Mouse (Mus musculus) heart, embryonic 14.5 days (tissue): ENCODE results near the gene Plekhg5. TPM values are rescaled to one million over a fixed set of nuclear protein-coding genes. Genes with fewer than 3 reads are reported as not detected.

ENCODE experiments used
- ATAC-seq: fragments of 200-750 bp; cut with Nextera tagmentation; 2 replicates; pipeline ENCODE4 v1.8.0; 2017; ENCODE audit warnings: low read depth, moderate TSS enrichment; ENCODE audit not compliant: insufficient number of reproducible peaks, insufficient read depth, low FRiP score
- H3K27ac ChIP-seq, 2 experiments: fragments of 200-500 bp in 1 of 2; fragments of 300-500 bp in 1 of 2; sonication (generic) in 1 of 2; replicated peaks in 1 of 2; 2 replicates each; pipeline ENCODE4 v1.5.1; 2012 to 2014; ENCODE audit warnings: low read depth in 2 of 2, low read length in 2 of 2, control low read depth in 1 of 2, mild to moderate bottlenecking in 1 of 2, mixed read lengths in 1 of 2; ENCODE audit not compliant: control insufficient read depth in 1 of 2, insufficient read depth in 1 of 2
- H3K27me3 ChIP-seq: fragments of 300-500 bp; sonication (generic); 2 replicates; pipeline ENCODE4 v1.6.1; 2014; ENCODE audit warnings: mild to moderate bottlenecking, low read length, control low read depth; ENCODE audit not compliant: control insufficient read depth, insufficient read depth
- H3K36me3 ChIP-seq: fragments of 300-500 bp; sonication (generic); 2 replicates; pipeline ENCODE4 v1.6.1; 2014; ENCODE audit warnings: mild to moderate bottlenecking, control low read depth, low read length, mixed read lengths; ENCODE audit not compliant: control insufficient read depth, insufficient read depth
- H3K4me1 ChIP-seq, 2 experiments: fragments of 200-500 bp in 1 of 2; fragments of 300-500 bp in 1 of 2; sonication (generic) in 1 of 2; 2 replicates each; pipeline ENCODE4 v1.6.1; 2012 to 2014; ENCODE audit warnings: low read length in 2 of 2, control low read depth in 1 of 2, mixed read lengths in 1 of 2; ENCODE audit not compliant: control insufficient read depth in 2 of 2, insufficient read depth in 2 of 2
- H3K4me2 ChIP-seq: fragments of 300-500 bp; sonication (generic); 2 replicates; pipeline ENCODE4 v1.6.1; 2014; ENCODE audit warnings: mild to moderate bottlenecking, low read length
- H3K4me3 ChIP-seq, 2 experiments: fragments of 200-500 bp in 1 of 2; fragments of 300-500 bp in 1 of 2; sonication (generic) in 1 of 2; 2 replicates each; pipeline ENCODE4 v1.5.1; 2012 to 2014; ENCODE audit warnings: low read length in 2 of 2, mild to moderate bottlenecking in 2 of 2, control low read depth in 1 of 2, low read depth in 1 of 2, moderate library complexity in 1 of 2; ENCODE audit not compliant: control insufficient read depth in 1 of 2, insufficient read depth in 1 of 2
- H3K9ac ChIP-seq: fragments of 300-500 bp; sonication (generic); 2 replicates; pipeline ENCODE4 v1.6.1; 2014; ENCODE audit warnings: mild to moderate bottlenecking, low read length
- H3K9me3 ChIP-seq: fragments of 300-500 bp; sonication (generic); 2 replicates; pipeline ENCODE4 v1.6.1; 2016; ENCODE audit warnings: low read length, control low read depth; ENCODE audit not compliant: control insufficient read depth
- WGBS: fragments of 180-500 bp; shearing (Covaris S2); extraction: QIAGEN DNeasy Blood & Tissue Kit; methylation state at CpG from one replicate; pipeline ENCODE4 v1.1.7; 2014; 5-methylcytosine and 5-hydroxymethylcytosine counted together
- polyA plus RNA-seq: library from polyadenylated mRNA; unstranded; fragments of >200 nt; fragmentation: Nextera tagmentation; extraction: Ambion mirVana; gene quantifications from 2 replicates; pipeline ENCODE4 v1.2.1, GENCODE M21; 2014

Plekhg5 gene
- polyA plus RNA-seq, 1 experiment from 2014 or later, result 8.6 TPM

DNA sequence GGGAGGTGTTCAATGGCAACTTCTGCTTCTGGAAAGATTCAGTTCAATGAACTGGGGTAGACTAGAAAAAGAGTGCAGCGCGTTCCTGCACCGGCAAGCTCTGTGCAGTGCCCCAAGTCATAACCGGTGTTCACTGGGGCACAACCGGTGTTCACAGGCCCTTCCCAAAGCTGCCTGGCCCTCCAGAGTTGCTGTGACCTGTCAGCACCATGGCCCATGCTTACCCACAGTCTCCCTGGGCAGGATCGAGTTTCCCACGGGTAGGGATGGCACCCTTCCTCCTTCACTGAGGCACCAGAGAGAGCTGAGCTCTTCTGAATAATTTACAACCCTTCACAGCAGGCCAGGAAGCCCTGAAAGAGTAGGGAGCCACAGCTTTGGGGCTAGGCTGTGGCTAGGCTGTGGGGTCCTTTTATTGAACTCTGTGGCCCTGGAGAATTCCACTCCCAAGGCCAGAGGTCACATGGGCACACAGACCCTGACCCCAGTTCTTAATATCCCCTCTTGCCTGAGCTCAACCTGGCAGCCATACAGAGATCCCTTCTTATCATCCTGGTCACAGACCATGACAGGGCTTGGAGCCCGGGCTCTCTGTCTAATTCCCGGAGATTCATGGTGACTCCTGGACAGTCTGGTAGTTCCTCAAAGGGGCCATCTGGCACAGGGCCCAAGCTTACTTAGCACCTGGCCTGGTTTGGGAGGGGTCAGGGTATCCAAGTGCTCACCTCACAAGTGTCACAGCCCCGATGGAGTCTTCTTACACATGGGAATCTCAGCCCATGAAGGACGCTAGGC is 73.9 kb downstream of the Plekhg5 start:
- Histone ChIP-seq H3K27ac (no peak overlapping the region), H3K9me3 (no peaks in the 10 kb centered on the region), H3K27me3 (peaks cover 29% of the 10 kb centered on the region), H3K9ac (no peak overlapping the region), H3K4me2 (no peak overlapping the region), H3K4me1 (no peaks in the 10 kb centered on the region; a peak in 1 of 4 replicates), H3K36me3 (no peaks in the 10 kb centered on the region), H3K4me3 (no peak overlapping the region)
- no peak for ATAC-seq
- 58% methylated on average over 11 of the region's 11 CpGs for WGBS

DNA sequence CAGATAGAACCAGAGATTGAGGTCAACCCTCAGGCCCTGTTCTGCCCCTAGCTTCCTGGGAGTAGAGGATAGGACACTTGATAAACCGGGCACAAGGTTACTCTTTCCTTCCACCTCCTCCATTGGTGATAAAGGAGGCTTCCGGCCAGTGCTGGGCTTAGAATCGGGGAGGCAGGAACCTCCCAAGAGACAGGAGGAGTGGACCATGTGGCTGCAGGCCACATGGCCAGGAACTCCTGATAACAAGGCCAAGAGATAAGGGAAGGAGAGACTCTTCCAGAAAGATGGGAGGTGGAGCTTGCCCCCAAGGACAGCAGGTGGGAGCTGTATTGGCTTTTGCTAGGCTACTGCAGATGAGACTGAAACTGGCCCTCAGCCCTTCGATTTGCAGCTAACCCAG is 78.2 kb downstream of the Plekhg5 start:
- Histone ChIP-seq H3K4me1 (peaks cover 0 to 14% of the 10 kb centered on the region in 2 experiments; a peak in 3 of 4 replicates), H3K9me3 (no peaks in the 10 kb centered on the region), H3K4me3 (no peak overlapping the region), H3K9ac (no peak overlapping the region), H3K4me2 (no peak overlapping the region), H3K27me3 (peaks cover 58% of the 10 kb centered on the region), H3K36me3 (no peaks in the 10 kb centered on the region), H3K27ac (no peak overlapping the region)
- no peak for ATAC-seq
- WGBS, result 47% methylated on average over 4 of the region's 4 CpGs

DNA sequence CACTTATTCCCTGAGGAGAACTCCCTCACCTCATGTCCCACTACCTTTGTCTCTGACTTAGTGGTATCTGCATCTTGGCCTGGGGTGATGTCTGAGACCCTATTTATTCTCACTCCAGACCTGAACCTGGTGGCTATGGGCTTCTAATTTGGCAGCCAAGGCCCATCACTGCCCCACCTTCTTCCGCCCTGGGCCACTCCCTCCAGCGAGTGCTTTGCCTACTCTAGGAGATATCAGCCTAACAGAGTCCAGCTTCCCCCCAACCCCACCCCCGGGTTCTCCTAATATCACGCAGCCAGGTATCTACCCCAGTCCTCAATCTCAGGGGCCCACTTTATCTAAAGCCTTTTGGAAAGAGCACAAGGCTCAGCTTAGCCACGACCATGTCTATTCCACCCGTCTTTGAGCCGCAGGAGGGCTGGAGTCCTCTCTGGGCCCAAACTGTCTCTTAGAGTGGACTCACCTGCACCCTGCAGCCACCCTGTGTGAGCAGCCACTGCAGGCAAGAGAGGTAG is 79.2 kb downstream of the Plekhg5 start:
- Histone ChIP-seq H3K27ac (no peak overlapping the region), H3K36me3 (no peaks in the 10 kb centered on the region), H3K4me3 (peak overlapping the region; percentile 44 to 50), H3K9ac (peak overlapping the region; percentile 18; the same call in 1 of the 2 replicates), H3K27me3 (peaks cover 55% of the 10 kb centered on the region), H3K9me3 (no peaks in the 10 kb centered on the region), H3K4me2 (peak overlapping the region; percentile 80), H3K4me1 (peaks cover 0 to 14% of the 10 kb centered on the region in 2 experiments; a peak in 3 of 4 replicates)
- WGBS, result 22% methylated on average over 7 of the region's 7 CpGs
- ATAC-seq, result no peak

DNA sequence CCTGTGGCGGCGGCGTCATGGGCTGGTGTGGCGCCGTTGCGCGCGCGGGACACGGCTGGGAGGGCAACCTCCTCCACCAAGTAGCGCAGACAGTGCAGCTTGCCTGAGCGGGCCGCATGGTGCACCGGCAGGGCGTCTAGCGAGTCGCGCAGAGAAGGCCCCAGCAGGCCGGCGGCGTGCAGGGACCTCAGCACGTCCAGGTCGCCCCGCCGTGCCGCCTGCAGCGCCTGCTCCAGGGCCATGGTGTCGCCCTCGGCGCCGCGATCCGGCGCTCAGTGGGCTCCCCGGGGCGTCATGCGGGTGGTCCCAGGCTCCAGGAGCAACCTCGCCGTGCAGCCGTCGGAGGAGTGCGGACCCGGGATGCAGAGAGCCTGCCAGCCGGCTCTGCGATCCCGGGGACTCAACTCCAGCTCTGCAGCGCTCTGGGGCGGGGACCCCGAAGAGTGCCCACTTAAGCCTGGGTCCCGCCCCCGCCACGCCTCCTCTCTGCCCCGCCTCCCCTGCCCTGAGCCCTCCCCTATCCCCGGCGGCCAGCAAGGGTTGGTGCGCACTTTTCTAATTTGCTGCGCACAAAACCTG is 79.8 kb downstream of the Plekhg5 start, which contains the start of gene Espn:
TSS of gene Espn (minus strand) at position 406 of the 579 bp plus-strand sequence.
- ATAC-seq, result peak; percentile 74
- Histone ChIP-seq H3K4me1 (peaks cover 0 to 14% of the 10 kb centered on the region in 2 experiments; a peak in 3 of 4 replicates), H3K27me3 (peaks cover 56% of the 10 kb centered on the region), H3K4me2 (peak within 1 kb of the TSS; percentile 80), H3K36me3 (no peaks in the 10 kb centered on the region), H3K4me3 (peak within 1 kb of the TSS; percentile 44 to 50), H3K9me3 (no peaks in the 10 kb centered on the region), H3K27ac (no peak within 1 kb of the TSS), H3K9ac (peak within 1 kb of the TSS; percentile 56; the same call in 1 of the 2 replicates)
- WGBS, result under 1% methylated on average over 54 of the region's 57 CpGs

DNA sequence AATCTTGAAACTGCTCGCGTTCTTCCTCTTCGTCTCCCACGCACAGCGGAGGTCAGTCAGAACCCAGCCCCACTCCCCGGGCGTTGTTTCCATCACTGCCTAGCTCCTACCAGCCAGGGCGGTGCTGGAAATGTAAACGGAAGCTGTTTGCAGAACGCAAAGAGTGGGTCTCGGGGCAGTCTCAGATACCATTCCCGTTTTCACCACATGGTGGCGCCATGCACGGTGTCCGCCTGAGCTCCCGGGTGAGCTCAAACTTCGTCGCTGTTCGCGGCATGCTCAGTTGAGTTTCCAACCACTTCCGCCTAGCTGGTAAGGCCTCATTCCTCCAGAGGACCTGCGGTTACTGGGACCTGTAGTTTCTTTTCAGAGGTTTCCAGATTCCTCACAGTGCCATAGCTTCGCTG is 81.5 kb downstream of the Plekhg5 start:
- H3K9ac ChIP-seq, result no peak overlapping the region; the same call in 1 of the 2 replicates

DNA sequence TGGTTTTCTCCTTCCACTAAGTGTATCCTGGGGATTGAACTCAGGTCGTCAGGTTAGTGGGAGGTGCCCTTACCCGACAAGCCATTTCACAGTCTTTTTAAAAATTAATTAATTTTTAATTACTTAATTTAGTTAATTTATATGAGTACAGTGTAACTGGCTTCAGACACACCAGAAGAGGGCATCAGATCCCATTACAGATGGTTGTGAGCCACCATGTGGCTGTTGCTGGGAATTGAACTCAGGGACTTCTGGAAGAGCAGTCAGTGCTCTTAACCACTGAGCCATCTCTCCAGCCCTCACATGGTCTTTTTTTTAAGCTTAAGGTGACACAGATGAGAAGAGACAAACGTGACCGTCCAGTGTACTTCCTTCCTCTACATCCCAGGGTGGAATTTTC is 82.7 kb downstream of the Plekhg5 start:
- Histone ChIP-seq H3K4me2 (no peak overlapping the region), H3K9me3 (no peaks in the 10 kb centered on the region), H3K9ac (no peak overlapping the region), H3K27ac (no peak overlapping the region), H3K4me1 (peaks cover 2 to 24% of the 10 kb centered on the region in 2 experiments; a peak in 3 of 4 replicates), H3K36me3 (no peaks in the 10 kb centered on the region), H3K27me3 (peaks cover 79% of the 10 kb centered on the region), H3K4me3 (no peak overlapping the region)
- WGBS, result 55% methylated on average over 4 of the region's 4 CpGs
- ATAC-seq, result no peak

More for the DNA sequence above, 81.5 kb downstream of the Plekhg5 start:
- Histone ChIP-seq H3K4me1 (peaks cover 0 to 22% of the 10 kb centered on the region in 2 experiments; a peak in 3 of 4 replicates), H3K4me2 (peak overlapping the region; percentile 55), H3K4me3 (peak overlapping the region; percentile 8 to 22; a peak in 1 of 4 replicates), H3K9me3 (no peaks in the 10 kb centered on the region), H3K27ac (no peak overlapping the region), H3K27me3 (peaks cover 71% of the 10 kb centered on the region), H3K36me3 (no peaks in the 10 kb centered on the region)
- 3% methylated on average over 23 of the region's 23 CpGs for WGBS
- 0 out of 2 replicates have a peak, but pooled peaks have one; percentile 27 for ATAC-seq

DNA sequence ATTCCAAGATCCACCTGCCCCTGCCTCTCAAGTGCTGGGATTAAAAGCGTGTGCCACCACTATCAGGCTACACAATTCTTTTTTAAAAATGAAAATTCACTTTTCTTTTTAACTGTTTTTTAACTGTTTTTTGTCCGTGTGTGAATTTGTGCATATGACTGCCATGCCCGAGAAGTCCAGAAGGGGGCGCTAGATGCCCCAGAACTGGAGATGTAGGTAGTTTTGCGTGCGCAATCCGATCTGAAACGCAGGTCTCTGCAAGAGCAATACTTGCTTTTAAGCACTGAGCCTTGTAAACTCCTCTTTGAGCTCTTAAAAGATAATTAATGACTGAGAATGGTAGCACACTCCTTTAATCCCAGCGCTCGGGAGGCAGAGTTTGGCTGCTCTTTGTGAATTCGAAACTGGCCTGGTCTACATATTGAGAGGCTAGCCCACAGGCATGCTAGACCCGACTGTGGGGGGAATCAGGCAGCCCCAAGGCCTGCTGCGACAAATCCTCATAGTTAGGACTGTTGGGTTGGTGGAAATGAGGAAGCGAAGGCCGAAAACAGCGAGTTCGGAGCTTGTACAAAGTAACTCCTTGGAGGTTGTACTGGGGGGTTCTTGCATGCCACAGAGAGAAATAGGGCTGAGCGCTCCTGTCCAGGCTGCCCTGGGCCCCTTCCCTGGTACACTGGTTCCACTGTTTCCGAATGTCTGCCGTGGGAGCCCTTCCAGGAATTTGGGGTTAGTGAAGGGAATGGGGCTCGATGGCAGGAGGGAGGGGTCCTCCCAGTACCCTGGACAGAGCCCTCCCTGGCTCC is 85.7 kb downstream of the Plekhg5 start:
- Histone ChIP-seq H3K27ac (no peak overlapping the region), H3K27me3 (peaks cover 84% of the 10 kb centered on the region), H3K4me3 (peak overlapping the region in 1 of 2 experiments; percentile 34; a peak in 2 of 4 replicates), H3K9ac (no peak overlapping the region), H3K4me2 (peak overlapping the region; percentile 63), H3K36me3 (no peaks in the 10 kb centered on the region), H3K9me3 (no peaks in the 10 kb centered on the region), H3K4me1 (peaks cover 2 to 18% of the 10 kb centered on the region in 2 experiments; a peak in 3 of 4 replicates)
- ATAC-seq, result no peak
- WGBS, result 16% methylated on average over 21 of the region's 21 CpGs
